Mouse (Mus musculus): ENCODE results near the gene 2610528J11Rik.

GRCm38 (mm10) chr4:118533605-118534004 is 6.8 kb downstream of the 2610528J11Rik start:
- no peak for TF ChIP-seq POLR2A (IDR thresholded peaks at IDR 0.05; ENCODE audit: borderline replicate concordance, extremely low read depth, insufficient read depth, insufficient read length, poor library complexity, severe bottlenecking)
- TF ChIP-seq CTCF (IDR thresholded peaks at IDR 0.05; ENCODE audit: borderline replicate concordance, extremely low read depth, insufficient read depth, insufficient read length), result no peak

Measured in brain, embryonic 14.5 days (tissue).